Mouse (Mus musculus) left cerebral cortex, postnatal 4 days (tissue): ENCODE measurements around the gene Mmd. TPM values are rescaled to one million over a fixed set of nuclear protein-coding genes. Genes with fewer than 3 reads are reported as not detected.

Experiments
- DNase-seq: peaks from one replicate; pipeline ENCODE4 v3.0.0-alpha.2; 2022
- intact Hi-C: fragments of 180-260 bp; cut with DNase I; formaldehyde crosslinking; loops from one replicate; pipeline ENCODE4 v1.15.1; 2025
- total RNA-seq, 2 experiments: library from RNA; stranded (reverse); gene quantifications; 2 replicates each; pipeline ENCODE4 v1.2.3; 2021

The Mmd gene
- 100 to 1,000 TPM; 189 to 209 TPM for total RNA-seq

DNA sequence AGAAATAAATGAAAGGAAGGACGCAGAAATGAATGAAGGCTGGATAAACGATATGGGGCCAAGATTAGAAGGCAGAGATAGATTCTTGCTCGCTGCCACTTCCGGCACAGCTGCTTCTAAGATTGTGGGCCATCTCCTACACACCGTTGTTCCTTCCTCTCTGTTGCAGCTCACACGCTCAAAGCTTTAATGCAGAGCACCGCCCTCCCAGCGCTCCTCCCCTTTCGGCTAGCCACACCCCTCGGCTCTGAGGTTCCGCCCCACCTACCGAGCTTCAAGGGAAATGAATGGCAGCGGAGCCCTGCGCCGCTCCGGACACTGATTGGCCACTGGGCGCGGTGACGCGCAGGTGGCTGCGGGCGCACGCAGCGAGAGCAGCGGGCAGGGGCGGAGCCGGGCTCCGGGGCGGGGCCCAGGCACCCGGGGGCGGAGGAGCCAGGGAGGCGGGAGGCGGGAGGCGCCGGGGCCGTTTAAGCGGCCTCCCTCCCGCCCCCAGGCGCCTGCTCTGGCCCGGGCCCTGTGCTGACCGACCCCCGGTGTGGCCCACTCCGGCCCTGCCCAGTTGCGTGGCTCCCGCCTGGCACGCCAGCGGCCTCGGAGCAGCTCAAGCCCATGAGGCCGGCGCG lies at the start of gene Mmd:
TSS of gene Mmd (plus strand) at position 432 of the 626 bp plus-strand sequence.
- DNase-seq = peak; percentile 97
- intact Hi-C loops = no loop called here

DNA sequence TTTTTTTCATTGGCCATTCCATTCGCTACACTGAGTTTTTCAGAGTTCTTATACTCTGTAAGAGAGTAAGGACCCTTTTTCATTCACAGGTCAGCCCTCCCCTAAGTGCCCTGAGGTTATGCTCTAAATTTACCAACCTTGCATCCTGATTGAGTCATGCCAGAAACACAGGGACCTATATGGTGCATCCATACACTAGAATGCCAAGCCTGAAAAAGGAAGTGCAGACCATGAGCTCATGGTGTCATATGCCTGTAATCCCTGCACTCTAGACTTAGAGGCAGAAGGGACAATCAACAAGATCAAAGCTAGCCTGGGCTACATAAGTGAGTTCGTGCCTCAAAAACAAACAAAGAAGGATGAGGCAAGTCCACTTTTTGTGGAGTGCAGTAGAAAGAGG lies 48.4 kb upstream of the Mmd start:
- no peak for DNase-seq
- intact Hi-C loops = no loop called here

DNA sequence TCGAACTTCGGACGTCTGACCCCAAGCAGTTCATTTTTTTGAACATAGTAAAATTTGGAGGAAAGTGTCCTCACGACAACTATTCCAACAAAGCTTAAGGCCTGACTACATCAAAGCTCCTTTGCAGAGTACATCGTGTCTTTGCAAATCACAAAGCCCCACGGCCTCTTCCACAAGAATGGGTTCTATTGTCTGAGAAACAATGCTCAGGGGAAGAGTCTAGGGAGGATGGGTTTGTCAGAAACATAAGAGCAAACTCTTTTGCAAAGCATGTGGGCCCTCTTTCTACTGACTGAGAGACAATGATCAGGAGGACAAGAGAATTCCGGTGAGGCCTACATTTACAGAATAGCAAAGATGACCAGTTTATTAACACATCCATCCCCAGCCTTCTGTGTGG lies 35.0 kb upstream of the Mmd start:
- intact Hi-C loops = no loop called here
- no peak for DNase-seq

DNA sequence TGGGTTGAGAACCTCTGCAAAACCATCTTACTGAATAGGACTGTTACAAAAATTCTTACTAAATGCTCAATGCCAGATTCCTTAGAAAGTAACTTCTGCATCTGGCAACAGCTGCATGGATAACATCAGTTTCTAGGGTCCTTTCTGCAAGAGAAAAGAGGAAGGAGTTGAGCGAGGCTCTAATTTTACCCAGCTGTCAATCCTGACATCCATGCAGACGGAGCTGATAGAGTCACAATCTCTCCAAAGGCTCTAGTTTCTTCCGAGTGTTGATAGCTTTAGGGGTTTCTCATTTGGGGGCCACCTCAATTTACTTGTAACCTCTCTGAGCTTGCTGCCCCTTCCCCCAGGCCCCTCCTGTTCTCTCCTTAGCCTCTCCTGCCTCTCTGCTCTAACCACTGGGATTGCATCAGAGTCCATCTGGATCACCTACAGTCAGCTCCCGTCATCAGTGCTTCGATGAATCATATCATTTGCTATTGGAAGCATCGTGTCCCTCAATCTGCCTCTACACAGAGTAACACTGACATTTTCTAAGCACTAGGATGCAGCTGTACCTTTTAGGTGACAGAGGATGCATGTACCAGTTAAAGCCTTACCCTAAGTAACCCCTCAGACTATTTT lies 29.1 kb upstream of the Mmd start:
- no peak for DNase-seq
- intact Hi-C loops = no loop called here

DNA sequence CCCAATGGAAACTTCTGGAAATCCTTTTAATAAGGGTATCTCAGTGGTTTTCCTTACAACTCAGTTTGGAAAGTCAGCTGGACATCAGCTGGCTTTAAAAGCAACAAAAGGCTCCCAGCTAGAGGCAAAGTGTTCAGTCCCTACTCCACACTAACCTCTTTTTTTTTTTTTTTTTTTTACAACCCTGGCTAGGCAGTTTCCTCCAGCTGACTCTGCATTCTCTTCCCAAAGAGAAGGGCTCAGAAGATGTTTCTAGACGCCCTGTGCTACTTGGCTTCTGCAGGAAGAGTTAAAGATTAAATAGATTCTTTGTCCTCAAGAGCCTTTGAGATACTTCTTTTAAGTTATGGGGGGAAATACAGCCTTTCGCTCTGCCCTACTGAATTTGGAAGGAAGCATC lies 28.5 kb upstream of the Mmd start:
- intact Hi-C loops = no loop called here
- no peak for DNase-seq

DNA sequence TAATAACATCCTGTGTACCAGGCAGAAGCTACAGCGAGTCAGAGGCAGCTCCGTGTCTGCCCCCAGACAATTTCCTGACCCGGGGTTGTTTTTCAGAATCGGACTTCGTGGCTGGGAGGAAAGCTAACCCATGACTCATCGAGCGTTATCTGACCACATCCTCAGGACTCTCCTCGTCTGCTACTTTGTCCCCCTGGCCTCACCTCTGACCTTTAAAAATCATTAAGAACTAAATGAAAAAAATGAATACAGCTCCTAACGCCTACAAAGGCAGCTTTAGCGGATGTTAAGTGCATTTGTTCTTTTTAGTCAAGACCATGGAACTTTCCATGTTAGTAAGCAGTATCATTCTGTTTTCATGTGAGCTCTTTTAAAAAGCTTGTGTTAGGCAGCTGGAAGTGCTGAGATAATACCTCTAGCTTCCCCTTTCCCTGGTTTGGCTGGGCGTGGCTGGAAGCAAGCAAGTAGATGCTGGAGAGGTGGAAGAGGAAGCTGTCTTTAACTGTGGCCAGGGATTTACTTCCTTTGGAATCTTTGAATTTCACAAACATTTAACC lies 24.3 kb upstream of the Mmd start:
- intact Hi-C loops = no loop called here

DNA sequence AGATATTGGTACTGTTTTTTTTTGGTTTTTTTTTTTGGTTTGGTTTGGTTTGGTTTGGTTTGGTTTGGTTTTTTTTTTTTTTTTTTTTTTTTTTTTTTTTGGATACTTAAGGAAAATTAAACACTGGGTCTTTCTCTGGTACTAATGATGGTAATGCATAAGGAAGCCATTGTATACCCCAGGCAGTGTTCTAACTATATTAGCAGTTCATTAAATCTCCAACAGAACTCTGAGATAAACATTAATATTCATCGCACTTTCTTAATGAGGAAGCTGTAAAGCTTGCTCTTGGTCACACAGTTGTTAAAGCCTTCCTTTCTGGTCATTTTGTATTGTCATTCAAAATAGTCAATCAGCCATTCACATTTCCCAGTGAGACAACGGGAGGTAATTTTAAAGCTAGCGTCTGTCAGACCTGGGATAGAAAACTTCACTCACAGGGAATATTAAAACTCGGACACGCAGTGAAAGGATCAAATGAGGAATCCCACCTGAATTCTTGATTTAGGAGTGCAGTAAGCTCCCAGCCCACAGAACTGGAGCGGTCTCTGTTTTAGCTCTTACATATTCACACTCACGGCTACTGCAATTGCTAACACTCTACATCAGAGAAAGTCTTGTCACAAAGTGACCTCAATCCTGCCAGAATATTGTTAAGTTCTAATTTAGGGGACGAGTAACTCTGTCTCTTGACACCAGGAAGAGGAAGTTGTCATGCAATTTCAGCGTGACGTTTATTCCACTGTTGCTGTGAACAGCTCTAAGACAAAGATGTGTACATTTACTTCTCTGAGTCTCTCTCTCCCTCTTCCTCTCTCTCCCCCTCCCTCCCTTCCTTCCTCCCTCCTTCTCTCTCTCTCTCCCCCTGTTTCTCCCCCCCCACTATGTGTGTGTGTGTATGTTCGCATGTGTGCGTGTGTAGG lies 22.0 kb upstream of the Mmd start:
- DNase-seq = no peak
- intact Hi-C loops = no loop called here

More for the DNA sequence above, 24.3 kb upstream of the Mmd start:
- no peak for DNase-seq

DNA sequence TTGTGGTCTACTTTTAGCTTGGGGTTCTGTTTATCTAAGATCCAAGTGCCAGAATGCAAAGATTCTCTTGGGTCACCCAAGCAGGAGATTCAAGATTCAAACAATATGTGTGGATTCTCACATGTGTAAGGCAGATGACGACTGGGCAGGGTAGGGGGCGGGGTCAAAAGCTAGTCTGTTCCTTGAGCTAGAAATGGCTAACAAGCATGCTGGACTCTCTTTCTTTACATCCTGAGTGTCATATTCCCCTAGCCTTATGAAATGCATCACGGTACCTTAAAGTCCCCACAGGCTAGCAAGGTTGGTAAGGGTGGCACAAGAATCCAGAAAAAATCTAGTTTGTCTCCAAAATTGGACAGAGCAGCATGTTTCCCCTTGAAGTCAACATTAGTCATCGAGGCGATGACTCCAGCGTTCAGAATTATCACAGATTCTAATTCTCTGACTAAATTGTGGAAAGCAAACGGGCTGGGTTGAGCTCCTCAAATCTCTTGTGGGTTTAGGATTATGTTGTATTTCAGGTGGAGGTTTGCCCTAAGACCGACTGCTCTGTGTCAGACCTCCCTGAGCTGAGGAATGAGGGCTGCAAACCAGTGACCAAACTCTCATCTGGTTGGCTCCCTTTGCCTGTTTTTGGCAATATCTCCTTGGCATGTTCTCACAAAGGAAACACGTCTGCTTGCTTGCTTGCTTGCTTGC lies 20.9 kb upstream of the Mmd start:
- DNase-seq = no peak
- intact Hi-C loops = no loop called here

DNA sequence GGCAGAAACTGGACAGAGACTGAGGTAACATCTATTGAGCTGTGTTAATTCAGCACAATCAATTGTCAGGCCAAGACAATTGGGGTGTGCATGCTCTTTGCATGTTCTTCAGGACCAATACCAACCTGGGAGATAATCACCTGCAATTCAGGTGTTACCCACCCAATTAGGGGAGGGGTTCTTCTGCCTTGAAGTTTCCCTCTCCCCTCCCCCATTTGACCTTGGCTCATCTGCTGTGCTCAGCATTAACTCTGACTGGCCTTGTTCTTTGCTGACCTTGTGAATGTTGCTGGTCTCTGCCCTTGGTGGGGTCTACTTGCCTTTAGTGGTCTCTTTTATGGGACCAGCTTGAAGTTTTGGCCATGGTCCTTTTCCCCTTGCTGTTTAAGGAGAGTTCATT lies 19.5 kb upstream of the Mmd start:
- no peak for DNase-seq
- intact Hi-C loops = no loop called here

DNA sequence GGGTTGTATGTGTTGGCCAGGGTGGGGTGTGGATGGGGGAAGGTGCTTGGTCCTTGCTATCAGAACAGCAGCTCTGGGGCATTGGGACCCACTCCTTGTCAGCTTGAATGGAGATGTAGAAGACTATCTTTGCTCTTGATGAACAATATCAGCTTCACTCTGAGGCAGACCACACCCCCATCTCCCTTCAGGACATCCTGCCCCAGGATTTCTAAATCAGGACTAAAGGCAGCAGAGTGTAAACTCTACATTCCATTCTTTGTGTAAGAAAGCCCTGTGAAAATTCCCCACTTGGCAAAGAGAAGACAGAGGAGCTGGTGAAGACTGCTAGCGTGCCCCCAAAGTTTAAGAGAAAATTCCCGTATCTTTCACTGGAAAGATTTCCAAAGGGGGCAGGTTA lies 18.6 kb upstream of the Mmd start:
- intact Hi-C loops = no loop called here
- DNase-seq = no peak

DNA sequence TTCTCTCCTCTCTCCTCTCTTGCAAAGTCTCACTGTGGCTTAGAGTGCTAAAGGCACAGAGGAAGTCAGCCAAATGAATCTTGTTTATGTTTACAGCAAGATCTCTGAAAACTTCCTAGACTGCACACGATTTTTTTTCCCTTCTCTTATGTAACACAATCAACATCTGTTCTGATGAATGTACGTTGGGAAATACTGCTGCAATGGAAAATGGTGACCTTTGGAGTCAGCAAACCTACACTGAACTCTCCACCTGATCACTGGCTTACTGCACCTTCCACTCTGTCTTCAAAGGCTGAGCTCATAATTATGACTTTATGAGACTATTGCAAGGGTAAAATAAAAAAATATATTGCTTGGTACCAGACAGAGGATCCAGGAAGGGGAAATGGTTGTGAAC lies 17.6 kb upstream of the Mmd start:
- DNase-seq = no peak
- intact Hi-C loops = no loop called here

DNA sequence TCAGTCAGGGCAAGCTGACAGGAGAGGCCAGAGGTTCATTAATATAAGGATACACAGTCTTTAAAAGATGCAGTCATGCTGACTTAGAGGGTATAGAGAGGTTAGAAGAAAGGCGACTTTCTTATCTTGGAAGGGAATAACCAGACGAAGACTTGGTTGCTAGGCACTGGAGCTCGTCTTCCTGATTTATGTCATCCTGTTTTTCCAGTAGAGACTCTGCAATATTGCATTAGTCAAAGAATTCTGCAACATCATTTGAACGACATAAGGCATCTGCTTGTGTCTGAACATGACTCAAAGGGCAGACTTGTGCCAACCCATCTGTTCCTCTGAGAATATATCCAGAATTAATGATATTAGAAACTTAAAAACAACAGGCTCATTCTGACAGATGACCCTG lies 16.6 kb upstream of the Mmd start:
- intact Hi-C loops = no loop called here

DNA sequence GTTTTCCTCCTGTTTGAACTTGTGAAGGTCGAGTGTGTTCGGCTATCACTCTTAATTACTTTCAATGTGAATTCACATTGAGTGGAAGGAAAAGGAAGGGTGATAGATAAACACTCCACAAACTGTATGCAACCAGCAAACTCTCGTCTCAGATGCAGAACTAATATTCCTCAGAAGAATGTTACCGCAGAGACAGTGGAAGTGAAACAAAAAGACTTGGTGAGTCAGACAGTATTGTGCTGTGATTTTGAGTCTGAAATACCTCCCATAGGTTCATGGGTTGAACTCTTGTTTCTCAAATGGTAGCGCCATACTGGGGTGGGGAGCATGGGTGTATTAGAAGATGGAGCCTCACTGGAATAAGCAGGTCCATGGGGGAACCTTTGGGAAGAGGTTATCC lies 14.0 kb upstream of the Mmd start:
- no peak for DNase-seq
- intact Hi-C loops = no loop called here

More for the DNA sequence above, 16.6 kb upstream of the Mmd start:
- no peak for DNase-seq

DNA sequence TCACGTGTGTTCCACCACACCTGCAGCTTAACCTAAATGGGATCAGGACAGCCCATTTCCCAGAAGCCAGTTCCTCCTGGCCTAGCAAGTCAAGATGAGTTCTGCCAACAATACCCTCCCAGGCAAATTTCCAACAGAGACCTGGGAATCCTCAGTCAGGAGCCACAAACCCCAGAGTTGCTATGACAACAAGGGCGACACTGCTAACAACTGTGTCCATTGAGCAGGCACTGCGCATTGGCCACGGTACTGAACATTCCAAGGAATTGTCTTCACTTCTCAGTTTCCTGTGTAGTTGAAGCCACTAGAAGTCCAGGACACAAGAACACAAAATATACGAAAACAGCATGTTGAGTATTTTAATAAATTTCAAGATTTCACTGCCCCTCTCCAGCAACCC lies 11.6 kb upstream of the Mmd start:
- intact Hi-C loops = no loop called here
- no peak for DNase-seq

DNA sequence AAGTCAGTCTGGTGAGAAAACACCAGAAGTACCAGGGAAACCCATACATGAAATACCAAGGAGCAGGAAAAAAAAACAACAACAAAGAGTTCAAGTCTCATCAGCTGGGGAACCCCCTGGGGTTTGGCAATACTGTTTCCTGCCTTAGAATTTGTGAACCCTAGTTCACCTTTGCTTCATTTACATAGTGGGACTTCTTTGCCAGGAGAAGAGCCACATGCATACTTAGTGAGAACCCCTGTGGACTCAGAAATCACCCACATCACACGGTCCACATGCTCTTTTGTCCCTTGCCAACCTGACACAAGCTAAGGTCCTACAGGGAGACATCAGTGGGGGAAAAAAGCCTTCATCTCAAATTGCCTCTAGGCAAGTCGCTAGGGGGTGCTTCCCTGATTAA lies 10.6 kb upstream of the Mmd start:
- no peak for DNase-seq
- intact Hi-C loops = no loop called here

DNA sequence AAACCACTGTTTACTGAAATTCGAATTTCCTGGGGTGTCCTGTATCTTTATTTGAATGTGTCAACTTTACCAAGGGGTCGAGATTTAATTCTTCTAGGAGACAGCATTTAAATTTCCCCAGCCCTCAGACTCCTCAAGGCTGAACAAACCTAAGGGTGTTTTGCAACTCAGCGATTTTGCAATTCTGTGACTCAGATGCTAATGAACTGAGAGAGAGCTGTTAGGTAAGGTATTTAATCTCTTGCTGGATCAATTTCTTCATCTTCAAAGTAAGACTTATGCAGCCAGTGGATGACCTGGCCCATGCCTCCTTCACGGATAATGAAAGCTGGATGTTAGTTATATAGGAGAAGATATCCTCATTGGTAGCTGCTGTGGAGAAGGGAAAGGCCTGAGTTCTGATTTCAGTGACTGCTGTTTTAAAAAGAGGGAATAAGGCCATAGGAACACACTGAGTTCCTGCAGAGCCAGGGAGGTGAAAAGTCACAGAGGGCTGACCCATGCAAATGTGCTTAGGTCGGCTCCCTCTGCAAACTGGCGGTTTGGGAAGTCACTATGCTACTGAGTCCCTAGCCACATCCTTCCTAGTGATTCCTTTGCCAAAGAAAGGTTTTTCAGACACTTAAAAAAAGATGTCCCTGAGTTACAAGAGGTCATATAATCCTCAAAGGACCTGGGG lies 8.5 kb upstream of the Mmd start:
- DNase-seq = no peak
- intact Hi-C loops = no loop called here

DNA sequence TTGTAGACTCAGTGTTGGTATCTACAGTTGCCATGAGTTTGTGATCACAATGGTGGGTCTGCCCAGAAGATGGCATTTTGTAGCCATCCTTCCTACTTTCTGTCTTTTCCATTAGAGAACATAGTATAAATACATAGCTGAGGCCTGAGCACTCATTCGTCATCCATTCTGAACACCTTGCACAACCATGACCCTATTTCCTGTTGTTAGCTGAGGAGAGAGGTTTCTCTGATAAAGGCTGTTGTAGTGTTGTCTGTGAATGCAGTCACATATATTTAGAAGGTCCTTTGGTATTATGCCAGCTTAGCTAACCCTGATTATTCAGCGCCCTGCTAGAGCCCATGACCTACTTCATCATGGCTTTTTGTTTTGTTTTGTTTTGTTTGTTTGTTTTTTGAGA lies 7.4 kb upstream of the Mmd start:
- intact Hi-C loops = no loop called here
- no peak for DNase-seq

DNA sequence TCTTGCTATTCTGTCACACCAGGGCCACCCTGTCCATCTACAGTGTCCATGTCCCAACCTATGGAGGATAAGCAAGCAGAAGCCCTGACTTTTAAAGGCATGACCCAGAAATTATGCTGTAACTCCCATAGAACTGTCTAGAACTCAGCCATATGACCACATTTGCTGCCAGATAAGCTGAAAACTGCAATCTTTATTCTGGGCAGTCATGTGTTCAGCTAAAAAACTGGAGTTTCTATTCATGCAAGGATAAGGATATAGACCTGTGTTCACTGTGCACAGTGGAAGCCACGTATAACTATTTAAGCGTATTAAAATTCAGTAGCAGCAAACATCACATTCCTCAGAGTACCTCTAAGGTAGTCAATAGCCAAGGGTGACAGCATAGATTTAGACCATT lies 6.0 kb upstream of the Mmd start:
- intact Hi-C loops = no loop called here
- DNase-seq = no peak

DNA sequence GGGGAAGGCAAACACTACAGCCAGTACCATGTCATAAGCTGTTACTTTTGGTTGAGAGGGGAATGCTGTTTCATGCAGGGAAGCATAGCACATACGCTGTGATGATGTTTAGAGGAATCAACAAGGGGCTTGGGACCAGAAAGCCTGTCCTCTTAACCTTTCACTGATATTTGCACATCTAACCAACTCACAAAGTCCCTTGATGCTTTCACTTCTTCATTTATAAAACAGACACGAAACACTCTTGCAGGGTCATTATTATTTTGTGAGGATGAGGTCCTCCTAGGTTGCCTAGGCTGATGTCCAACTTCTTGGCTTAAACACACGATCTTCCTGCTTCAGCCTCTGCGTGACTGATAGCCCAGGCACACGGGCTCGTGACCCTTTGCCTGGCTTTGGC lies 3.6 kb upstream of the Mmd start:
- DNase-seq = no peak
- intact Hi-C loops = no loop called here

DNA sequence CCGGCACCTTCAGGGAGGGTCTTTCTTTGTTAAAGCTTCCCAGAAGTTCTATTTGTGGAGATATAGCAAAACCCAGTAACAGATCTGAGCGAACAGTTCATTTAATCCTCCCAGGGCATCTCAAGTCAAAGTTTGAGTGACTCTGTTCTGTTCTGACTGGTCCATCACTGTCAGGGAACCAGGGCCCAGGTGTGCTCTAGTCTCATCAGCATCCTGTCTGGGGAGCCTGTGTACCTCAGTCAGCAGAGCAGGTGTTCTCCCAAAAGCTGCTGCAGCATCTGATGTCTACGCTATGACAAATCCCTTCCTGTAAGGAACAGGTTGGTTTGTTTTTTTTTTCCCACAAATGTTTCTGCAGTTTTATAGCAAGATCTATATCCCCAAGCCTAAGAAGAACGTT lies 2.6 kb upstream of the Mmd start:
- no peak for DNase-seq
- intact Hi-C loops = no loop called here

DNA sequence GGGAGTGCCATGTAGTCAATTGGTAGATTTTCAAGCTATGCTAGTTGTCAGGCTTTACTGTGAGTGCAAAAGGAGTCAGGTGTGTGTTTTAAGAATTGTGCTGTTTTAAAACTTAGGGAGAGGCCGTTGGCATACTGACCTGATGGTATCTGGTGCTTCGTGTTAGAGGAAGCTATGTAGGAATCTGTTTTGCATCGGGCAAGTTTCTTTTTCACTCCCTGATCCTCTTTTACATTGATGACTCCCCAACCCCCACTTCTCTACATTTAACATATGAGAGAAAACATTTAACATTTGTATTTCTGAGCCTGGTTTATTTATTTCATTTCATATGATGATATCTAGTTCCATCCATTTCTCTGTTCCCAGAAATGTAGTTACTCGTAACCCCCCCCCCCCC lies 1.5 kb upstream of the Mmd start:
- intact Hi-C loops = no loop called here
- no peak for DNase-seq
